Mouse (Mus musculus): ENCODE results near the gene Hgfac. TPM values are rescaled to one million over a fixed set of nuclear protein-coding genes. Genes with fewer than 3 reads are reported as not detected.

Hgfac gene
- total RNA-seq, 2 experiments from 2014 or later, result not detected

GRCm38 (mm10) chr5:35035141-35035540 is 6.2 kb upstream of the Hgfac start:
- ATAC-seq (replicated peaks; ENCODE audit: low FRiP score, poor library complexity, severe bottlenecking), result no peak

DNA sequence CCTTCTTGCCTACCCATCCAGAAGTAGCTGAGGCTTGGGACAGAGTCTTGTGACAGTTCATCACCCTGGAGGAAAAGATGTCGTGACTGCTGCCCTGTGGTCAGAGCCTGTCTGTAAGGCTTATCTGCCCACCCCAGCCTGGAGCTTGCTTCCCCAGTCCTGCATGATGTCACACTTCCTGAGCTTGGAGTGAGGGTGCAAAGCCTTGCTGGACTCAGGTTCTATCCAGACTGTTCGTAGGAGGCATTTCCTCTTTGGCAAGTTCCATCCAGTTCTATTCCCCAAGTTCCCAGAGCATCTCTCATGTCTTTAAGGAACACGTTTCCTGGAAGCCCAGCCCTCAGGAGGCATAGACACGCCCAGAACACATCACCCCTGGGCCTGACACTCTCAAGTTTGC is 5.5 kb upstream of the Hgfac start:
- ATAC-seq (replicated peaks; ENCODE audit: low FRiP score, poor library complexity, severe bottlenecking), result no peak

- ATAC-seq (replicated peaks; ENCODE audit: low FRiP score, poor library complexity, severe bottlenecking), result no peak
Measured at GRCm38 (mm10) chr5:35037438-35037837, 3.9 kb upstream of the Hgfac start.

- ATAC-seq (replicated peaks; ENCODE audit: low FRiP score, poor library complexity, severe bottlenecking), result peak; percentile 9; the same call in 1 of the 2 replicates
Measured at GRCm38 (mm10) chr5:35042431-35043109, 1.3 kb downstream of the Hgfac start.

- peak; percentile 56; the same call in 1 of the 2 replicates for ATAC-seq (replicated peaks; ENCODE audit: low FRiP score, poor library complexity, severe bottlenecking)
Measured at GRCm38 (mm10) chr5:35043110-35043451, 1.8 kb downstream of the Hgfac start.

DNA sequence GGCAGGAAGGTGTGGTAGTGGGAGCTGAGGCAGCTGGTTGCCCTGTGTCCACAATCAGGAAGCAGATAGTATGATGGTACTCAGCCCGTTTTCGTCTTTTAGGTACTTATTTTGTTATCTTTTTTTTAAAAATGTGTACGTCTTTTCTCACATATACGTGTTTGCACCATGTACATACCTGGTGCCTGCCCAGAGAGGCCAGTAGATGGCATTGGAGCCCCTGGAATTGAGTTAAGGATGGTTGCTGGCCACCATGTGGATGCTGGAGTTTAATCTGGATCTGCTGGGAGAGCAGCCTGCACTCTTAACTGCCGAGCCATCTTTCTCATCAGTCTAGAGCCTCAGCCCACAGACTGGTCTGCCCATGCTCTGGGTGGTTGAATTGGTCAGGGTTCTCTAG is 9.2 kb downstream of the Hgfac start:
- ATAC-seq (replicated peaks; ENCODE audit: low FRiP score, poor library complexity, severe bottlenecking), result no peak

GRCm38 (mm10) chr5:35054628-35055027 is 13.3 kb downstream of the Hgfac start:
- ATAC-seq (replicated peaks; ENCODE audit: low FRiP score, poor library complexity, severe bottlenecking), result no peak

DNA sequence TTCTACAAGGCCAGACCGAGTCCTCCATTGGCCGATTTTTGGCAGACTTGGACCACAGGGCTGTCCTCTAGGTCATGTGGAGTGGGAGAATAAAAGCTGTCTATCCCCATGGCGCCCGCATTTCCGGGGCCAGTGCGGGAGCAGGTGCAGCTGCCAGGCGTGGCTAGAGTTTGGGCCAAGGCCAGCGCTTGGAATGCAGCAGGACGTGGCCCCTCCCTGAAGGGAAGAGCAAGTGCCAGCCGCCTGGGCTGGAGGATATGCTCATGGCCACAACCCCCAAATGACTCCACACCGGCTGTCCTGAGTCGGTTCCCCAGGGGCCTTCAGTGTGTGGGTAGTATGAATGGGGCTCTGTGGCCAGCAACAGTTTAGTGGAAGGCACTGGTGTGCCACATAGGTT is 13.8 kb downstream of the Hgfac start:
- no peak for ATAC-seq (replicated peaks; ENCODE audit: low FRiP score, poor library complexity, severe bottlenecking)

GRCm38 (mm10) chr5:35056604-35057432 is 15.5 kb downstream of the Hgfac start, which contains the start of gene Dok7:
TSS of gene Dok7 (plus strand) at chr5:35056766.
- ATAC-seq (replicated peaks; ENCODE audit: low FRiP score, poor library complexity, severe bottlenecking), result no peak

DNA sequence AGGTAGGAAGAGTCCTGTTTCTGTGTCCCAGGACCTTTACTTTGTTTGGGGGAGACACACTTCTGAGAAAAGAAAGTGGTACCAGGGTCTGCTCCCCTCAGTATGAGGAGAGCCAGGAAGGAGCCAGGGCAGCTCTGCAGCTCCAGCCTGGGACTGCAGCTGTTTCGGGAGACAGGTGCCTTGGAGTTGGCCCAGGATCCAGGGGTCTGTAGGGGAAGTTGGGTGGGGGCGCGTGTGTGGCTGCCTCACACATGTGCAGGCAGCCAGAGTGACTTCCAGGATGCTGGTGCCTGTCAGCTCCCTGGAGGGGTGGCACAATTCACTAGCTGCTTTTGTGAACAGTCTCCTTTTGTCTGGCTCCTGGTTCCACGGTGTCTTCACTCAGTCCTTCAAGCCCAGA is 16.3 kb downstream of the Hgfac start:
- ATAC-seq (replicated peaks; ENCODE audit: low FRiP score, poor library complexity, severe bottlenecking), result no peak

- ATAC-seq (replicated peaks; ENCODE audit: low FRiP score, poor library complexity, severe bottlenecking), result no peak
Measured at GRCm38 (mm10) chr5:35058216-35058615, 16.9 kb downstream of the Hgfac start.

DNA sequence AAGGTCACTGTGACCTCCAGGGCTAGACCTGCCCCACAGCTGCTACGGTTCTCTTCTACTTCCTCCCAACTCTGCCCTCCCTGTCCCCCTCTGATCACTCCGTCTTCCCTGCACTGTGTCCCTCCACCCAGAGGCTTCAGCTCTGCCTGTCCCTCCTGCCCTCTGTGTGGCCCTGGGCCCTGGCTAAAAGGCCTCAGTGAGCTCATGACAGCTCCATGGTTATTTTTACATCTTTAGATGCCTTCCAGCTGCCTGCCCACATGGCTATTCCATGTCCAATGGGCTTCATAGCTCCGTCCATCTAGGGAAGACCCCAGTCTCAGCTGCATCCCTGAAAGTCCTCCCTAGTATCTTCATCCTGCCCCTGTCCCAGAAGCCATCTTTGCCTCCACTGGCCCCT is 18.8 kb downstream of the Hgfac start:
- ATAC-seq (replicated peaks; ENCODE audit: low FRiP score, poor library complexity, severe bottlenecking), result no peak

- no peak for ATAC-seq (replicated peaks; ENCODE audit: low FRiP score, poor library complexity, severe bottlenecking)
Measured at GRCm38 (mm10) chr5:35069841-35070240, 28.5 kb downstream of the Hgfac start.

DNA sequence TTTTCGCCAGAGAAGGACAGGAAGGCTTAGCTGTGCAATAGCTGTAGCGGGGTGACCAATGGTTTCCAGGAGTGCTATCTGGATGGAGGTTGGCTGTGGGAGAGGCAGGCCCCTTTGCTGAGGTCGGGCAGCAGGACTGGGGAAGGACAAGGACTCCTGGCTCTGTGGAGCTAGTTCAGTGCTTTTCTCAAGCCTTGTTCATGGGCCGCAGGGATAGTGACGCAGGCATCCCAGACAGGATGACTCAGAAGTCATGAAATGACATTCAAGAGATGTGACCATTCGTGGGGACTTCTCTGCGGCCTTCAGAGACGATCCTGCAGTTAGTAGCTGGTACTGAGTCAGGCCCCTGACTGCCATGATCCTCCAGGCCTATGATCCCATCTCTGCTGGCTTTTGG is 29.0 kb downstream of the Hgfac start:
- no peak for ATAC-seq (replicated peaks; ENCODE audit: low FRiP score, poor library complexity, severe bottlenecking)

- no peak for ATAC-seq (replicated peaks; ENCODE audit: low FRiP score, poor library complexity, severe bottlenecking)
Measured at GRCm38 (mm10) chr5:35070953-35071352, 29.6 kb downstream of the Hgfac start.

GRCm38 (mm10) chr5:35071855-35072254 is 30.5 kb downstream of the Hgfac start:
- ATAC-seq (replicated peaks; ENCODE audit: low FRiP score, poor library complexity, severe bottlenecking), result no peak

- ATAC-seq (replicated peaks; ENCODE audit: low FRiP score, poor library complexity, severe bottlenecking), result no peak
Measured at GRCm38 (mm10) chr5:35073235-35073634, 31.9 kb downstream of the Hgfac start.

DNA sequence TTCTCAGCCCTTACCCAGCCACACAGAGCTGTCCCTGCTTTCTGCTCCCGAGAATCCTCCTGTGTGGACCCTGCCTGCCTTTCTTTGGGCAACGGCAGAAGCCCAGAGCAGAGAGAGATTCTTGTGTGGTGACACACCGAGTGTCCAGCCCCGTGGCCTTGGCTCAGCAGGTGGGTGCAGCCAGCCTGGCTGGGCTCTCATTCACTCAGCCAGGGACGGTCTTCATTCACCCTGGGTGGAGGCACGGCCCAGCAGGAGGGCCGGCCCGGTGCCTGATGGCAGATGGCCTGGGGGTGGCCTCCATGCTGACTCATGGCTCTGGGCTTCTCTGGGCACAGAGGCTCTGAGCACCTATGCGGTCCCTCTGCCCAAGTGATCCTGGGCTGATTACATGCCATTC is 32.7 kb downstream of the Hgfac start:
- no peak for ATAC-seq (replicated peaks; ENCODE audit: low FRiP score, poor library complexity, severe bottlenecking)

GRCm38 (mm10) chr5:35076369-35076768 is 35.1 kb downstream of the Hgfac start:
- no peak for ATAC-seq (replicated peaks; ENCODE audit: low FRiP score, poor library complexity, severe bottlenecking)

DNA sequence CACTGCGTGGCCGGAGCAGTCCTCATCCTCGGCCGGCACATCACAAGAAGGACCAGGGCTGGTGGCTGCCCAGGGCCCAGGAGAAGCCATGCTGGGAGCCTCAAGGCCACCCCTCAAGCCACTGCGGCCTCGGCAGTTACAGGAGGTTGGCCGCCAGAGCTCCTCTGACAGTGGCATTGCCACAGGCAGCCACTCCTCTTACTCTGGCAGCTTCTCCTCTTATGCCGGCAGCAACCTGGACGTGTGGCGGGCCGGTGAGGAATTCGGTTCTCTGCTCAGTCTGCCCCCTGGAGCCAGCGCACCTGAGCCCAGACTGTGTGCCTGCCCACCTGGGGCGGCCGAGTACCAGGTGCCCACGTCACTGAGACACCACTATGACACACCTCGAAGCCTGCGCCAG is 37.8 kb downstream of the Hgfac start:
- ATAC-seq (replicated peaks; ENCODE audit: low FRiP score, poor library complexity, severe bottlenecking), result no peak

- no peak for ATAC-seq (replicated peaks; ENCODE audit: low FRiP score, poor library complexity, severe bottlenecking)
Measured at GRCm38 (mm10) chr5:35084913-35085312, 43.6 kb downstream of the Hgfac start.
